Mouse (Mus musculus) layer of hippocampus, adult 11-12 months (tissue): Measurements from ENCODE around the gene Chn2.

Experiments
- DNase-seq: peaks from one replicate; pipeline ENCODE4 v3.0.0; 2022; ENCODE audit warnings: low spot score

Gene Chn2

DNA sequence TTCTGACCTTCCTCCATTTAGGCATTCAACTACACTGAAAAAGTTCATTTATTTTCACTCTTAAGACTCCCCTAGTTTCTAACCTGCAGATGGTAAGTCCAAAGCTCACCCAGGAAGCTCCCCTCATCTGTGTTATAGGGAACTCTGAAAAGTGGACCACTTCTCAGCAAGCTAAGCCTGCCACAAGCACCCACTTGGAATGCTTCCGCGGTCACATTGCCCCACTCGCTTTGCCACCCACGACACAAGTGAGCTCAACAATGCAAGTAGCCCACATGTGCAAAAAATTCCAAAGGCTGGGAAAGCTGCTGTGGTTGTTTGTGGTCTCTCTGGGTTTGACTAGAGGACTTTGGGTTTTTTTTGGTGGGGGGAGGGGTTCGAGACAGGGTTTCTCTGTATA, 301.8 kb downstream of the Chn2 start:
- no peak for DNase-seq

GRCm38 (mm10) chr6:54342223-54342622, 302.9 kb downstream of the Chn2 start:
- DNase-seq: no peak
